Mouse (Mus musculus): Measurements from ENCODE around the gene Rasgef1a.

- TF ChIP-seq POLR2A (IDR thresholded peaks at IDR 0.05; ENCODE audit: insufficient read depth, low read length) (no peak), CTCF (IDR thresholded peaks at IDR 0.05; ENCODE audit: low read depth, low read length) (no peak)
These were observed 25.0 kb downstream of the Rasgef1a start for GRCm38 (mm10) chr6:118036118-118036805.

Measured in ES-Bruce4 (cell line).